Comparison of ENCODE assay signal across 8 mouse cellular contexts in the genomic region with DNA sequence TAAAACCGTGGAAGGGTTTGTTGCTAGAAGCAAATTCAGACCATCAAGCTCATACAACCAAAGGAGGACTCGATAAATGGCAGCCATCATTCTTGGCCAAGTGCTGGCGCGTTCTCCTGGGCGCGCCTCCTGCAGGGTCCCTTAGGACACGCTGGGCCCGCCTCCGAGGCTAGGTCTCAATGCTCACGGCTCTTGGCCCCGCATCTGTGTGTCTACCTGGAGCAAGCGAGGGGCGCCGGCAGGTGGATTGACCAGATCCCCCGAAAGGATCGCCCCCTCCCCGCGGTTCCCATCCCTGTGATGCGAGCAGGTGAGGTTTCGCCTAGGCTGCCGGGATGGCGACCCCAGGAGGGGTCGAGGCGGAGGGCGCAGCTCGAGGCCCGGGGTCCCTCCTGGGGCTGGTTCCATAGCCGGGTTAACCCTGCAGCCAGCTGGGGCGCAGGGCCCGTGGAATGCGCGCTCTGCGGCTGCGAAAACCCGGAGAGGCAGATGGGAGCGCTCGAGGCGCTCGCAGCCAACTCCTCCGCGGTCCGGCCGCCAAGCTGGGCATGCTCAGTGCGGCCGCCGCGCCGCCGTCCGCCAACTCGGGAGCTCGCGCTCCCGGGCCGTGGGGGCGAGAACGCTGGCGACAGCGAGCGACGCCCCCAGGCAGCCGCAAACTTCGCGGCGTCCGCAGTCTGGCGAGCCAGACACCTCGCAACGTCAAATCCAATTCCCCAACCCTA. TPM values are rescaled to one million over a fixed set of nuclear protein-coding genes. Genes with fewer than 3 reads are reported as not detected.
DNase-seq lines count a peak whose midpoint lies in the region; ATAC-seq and TF ChIP-seq lines count a peak whose summit lies in the region.

A gene (plus strand): TSS at position 555 of the 725 bp plus-strand sequence.

- 0 out of 2 replicates have a peak, but pooled peaks cover 3% of the 10 kb centered on the region for H3K4me1 ChIP-seq in intestine, embryonic 14.5 days (replicated peaks; ENCODE audit: control insufficient read depth, insufficient read depth, low read length)

- under 1% methylated on average over 69 of the region's 69 CpGs for WGBS in intestine, embryonic 14.5 days

- peak within 1 kb of the TSS; percentile 75 for H3K4me3 ChIP-seq in gastrocnemius, adult 2 months
- peak within 1 kb of the TSS; percentile 58 for H3K4me3 ChIP-seq in intestine, embryonic 14.5 days (ENCODE audit: low read depth, low read length)

- peak; percentile 87 for DNase-seq in adrenal gland, postnatal 14 days
- peak; percentile 61 to 78 for DNase-seq in cerebellum, postnatal 4 days (ENCODE audit: low spot score in 2 of 2)
- peak; percentile 73 for DNase-seq in gastrocnemius, adult 2 months
- DNase-seq in intestine, embryonic 14.5 days (ENCODE audit: low spot score) = peak; percentile 83
- peak; percentile 63 to 80 for DNase-seq in left cerebral cortex, adult 9 months (ENCODE audit: low spot score in 2 of 2)
- DNase-seq in lung, postnatal 4 days = peak; percentile 56 to 73
- DNase-seq in right cerebral cortex, postnatal 4 days = peak; percentile 78

- H3K27ac ChIP-seq in gastrocnemius, adult 2 months = peak within 1 kb of the TSS; percentile 31; the same call in 1 of the 2 replicates
- peak within 1 kb of the TSS; percentile 81 for H3K27ac ChIP-seq in intestine, embryonic 14.5 days (ENCODE audit: low read depth)

- H3K27me3 ChIP-seq in intestine, embryonic 14.5 days (replicated peaks; ENCODE audit: control insufficient read depth, insufficient read depth, low read length) = peaks cover 12% of the 10 kb centered on the region

- intact Hi-C loops in gastrocnemius, adult 2 months (cut with DNase I) = no loop called here

- no peaks in the 10 kb centered on the region for H3K9me3 ChIP-seq in intestine, embryonic 14.5 days (ENCODE audit: control insufficient read depth, low read length)

- H3K36me3 ChIP-seq in intestine, embryonic 14.5 days (ENCODE audit: control insufficient read depth, insufficient read depth, low read length) = no peaks in the 10 kb centered on the region

- peak; percentile 78 for ATAC-seq in intestine, embryonic 14.5 days (replicated peaks; ENCODE audit: low FRiP score, low TSS enrichment, low read depth)
- no peak for ATAC-seq in monocyte, adult 5-6 weeks (replicated peaks; ENCODE audit: insufficient number of reproducible peaks, low FRiP score, low TSS enrichment, poor library complexity, severe bottlenecking)

- TF ChIP-seq CTCF in gastrocnemius, adult 2 months (IDR thresholded peaks at IDR 0.05) = no peak

- H3K9ac ChIP-seq in intestine, embryonic 14.5 days (ENCODE audit: low read length) = peak within 1 kb of the TSS; percentile 51

- H3K4me2 ChIP-seq in intestine, embryonic 14.5 days (ENCODE audit: low read length) = peak within 1 kb of the TSS; percentile 99

RNA-seq across cellular contexts. Expression of the gene that starts here (rescaled TPM):
- 12.1 and 14.4 TPM in 2 replicates for total RNA-seq in adrenal gland, postnatal 14 days (2021)
- under 1 TPM; 0.54 to 0.92 TPM for total RNA-seq in gastrocnemius, adult 2 months (2021)
- polyA plus RNA-seq in intestine, embryonic 14.5 days (2014; fragmentation: Nextera tagmentation; extraction: Ambion mirVana) = 2.4 TPM in 2 replicates
- total RNA-seq in monocyte, adult 5-6 weeks (2017) = 0.53 to 3.6 TPM (median 0.86 TPM) in 3 replicates

Comparison
In these comparisons a context has a peak if more than half of its experiments do, and no peak if none do; other contexts are left out.
1. Peak in DNase-seq, H3K4me3 ChIP-seq and H3K27ac ChIP-seq in gastrocnemius, adult 2 months; RNA of the gene not detected or under 1 TPM.